8 mouse cellular contexts compared by ENCODE assay signal in genomic region chr10:59220824-59221472, GRCm38 (mm10). TPM values are rescaled to one million over a fixed set of nuclear protein-coding genes. Genes with fewer than 3 reads are reported as not detected.
DNase-seq lines count a peak whose midpoint lies in the region; ATAC-seq and TF ChIP-seq lines count a peak whose summit lies in the region.

No protein-coding gene starts in this region.

- intact Hi-C loops in heart, postnatal 10 days (cut with DNase I) = loop anchor here (5.0 kb wide), 3 partner anchors 44 to 71 kb away; no protein-coding TSS in a partner anchor

- H3K9me3 ChIP-seq in heart, embryonic 14.5 days (ENCODE audit: control insufficient read depth, low read length) = no peaks in the 10 kb centered on the region
- H3K9me3 ChIP-seq in G1E (replicated peaks) = 0 out of 2 replicates have a peak, but pooled peaks cover 3% of the 10 kb centered on the region
- no peaks in the 10 kb centered on the region for H3K9me3 ChIP-seq in forebrain, embryonic 13.5 days (replicated peaks)
- H3K9me3 ChIP-seq in liver, embryonic 14.5 days (ENCODE audit: control insufficient read depth, low read length) = no peaks in the 10 kb centered on the region

- no peaks in the 10 kb centered on the region for H3K27me3 ChIP-seq in heart, embryonic 14.5 days (ENCODE audit: control insufficient read depth, insufficient read depth, low read length)
- H3K27me3 ChIP-seq in G1E (ENCODE audit: insufficient read depth, low read length) = no peaks in the 10 kb centered on the region
- H3K27me3 ChIP-seq in forebrain, embryonic 13.5 days = no peaks in the 10 kb centered on the region
- H3K27me3 ChIP-seq in liver, embryonic 14.5 days (ENCODE audit: control insufficient read depth, insufficient read depth, low read length) = peaks cover 43% of the 10 kb centered on the region

- H3K27ac ChIP-seq in heart, embryonic 14.5 days (replicated peaks in 1 of 2; ENCODE audit: control insufficient read depth in 1 of 2, insufficient read depth in 1 of 2, low read depth in 2 of 2, low read length in 2 of 2) = peak overlapping the region; percentile 84 to 92
- H3K27ac ChIP-seq in forebrain, embryonic 13.5 days = peak overlapping the region; percentile 93
- no peak overlapping the region for H3K27ac ChIP-seq in liver, embryonic 14.5 days

- under 1% methylated on average over 39 of the region's 39 CpGs for WGBS in heart, embryonic 14.5 days
- 1% methylated on average over 38 of the region's 39 CpGs for WGBS in forebrain, embryonic 13.5 days
- 1% methylated on average over 39 of the region's 39 CpGs for WGBS in liver, embryonic 14.5 days (ENCODE audit: insufficient replicate concordance)

- no peak for ATAC-seq in heart, embryonic 14.5 days (ENCODE audit: insufficient number of reproducible peaks, insufficient read depth, low FRiP score, low read depth)
- no peak; the same call in 1 of the 2 replicates for ATAC-seq in G1E (ENCODE audit: extremely low read depth, insufficient number of reproducible peaks, low FRiP score, poor library complexity, severe bottlenecking)
- ATAC-seq in forebrain, embryonic 13.5 days = no peak; the same call in 1 of the 2 replicates
- ATAC-seq in liver, embryonic 14.5 days (ENCODE audit: insufficient read depth) = peak; percentile 42; the same call in 1 of the 2 replicates
- no peak for ATAC-seq in megakaryocyte-erythroid progenitor cell, adult 5-6 weeks (replicated peaks; ENCODE audit: low FRiP score, low TSS enrichment, poor library complexity, severe bottlenecking)

- H3K36me3 ChIP-seq in heart, embryonic 14.5 days (ENCODE audit: control insufficient read depth, insufficient read depth, low read length) = no peaks in the 10 kb centered on the region
- H3K36me3 ChIP-seq in G1E (replicated peaks) = peaks cover 8% of the 10 kb centered on the region
- H3K36me3 ChIP-seq in forebrain, embryonic 13.5 days (ENCODE audit: poor library complexity, severe bottlenecking) = no peaks in the 10 kb centered on the region
- H3K36me3 ChIP-seq in liver, embryonic 14.5 days (replicated peaks; ENCODE audit: control insufficient read depth, insufficient read depth, low read depth) = no peaks in the 10 kb centered on the region

- peak overlapping the region; percentile 83 to 84 for H3K4me3 ChIP-seq in heart, embryonic 14.5 days (ENCODE audit: control insufficient read depth in 1 of 2, insufficient read depth in 1 of 2, low read depth in 1 of 2, low read length in 2 of 2)
- H3K4me3 ChIP-seq in G1E (ENCODE audit: low read depth, low read length) = peak overlapping the region; percentile 74
- peak overlapping the region; percentile 58 for H3K4me3 ChIP-seq in forebrain, embryonic 13.5 days
- H3K4me3 ChIP-seq in liver, embryonic 14.5 days (ENCODE audit: insufficient read depth in 1 of 2, low read depth in 2 of 2, low read length in 2 of 2) = peak overlapping the region; percentile 62 to 64

- peak overlapping the region; percentile 98 for H3K4me2 ChIP-seq in heart, embryonic 14.5 days (ENCODE audit: low read length)
- peak overlapping the region; percentile 100 for H3K4me2 ChIP-seq in forebrain, embryonic 13.5 days
- H3K4me2 ChIP-seq in liver, embryonic 14.5 days (ENCODE audit: low read depth) = peak overlapping the region; percentile 80

- TF ChIP-seq EP300 in liver, embryonic 14.5 days (IDR thresholded peaks at IDR 0.05; ENCODE audit: low read depth) = no peak

- H3K9ac ChIP-seq in heart, embryonic 14.5 days (ENCODE audit: low read length) = peak overlapping the region; percentile 93
- H3K9ac ChIP-seq in forebrain, embryonic 13.5 days = peak overlapping the region; percentile 86
- H3K9ac ChIP-seq in liver, embryonic 14.5 days (replicated peaks) = peak overlapping the region; percentile 52

- H3K4me1 ChIP-seq in heart, embryonic 14.5 days (ENCODE audit: control insufficient read depth in 2 of 2, insufficient read depth in 2 of 2, low read length in 2 of 2) = peaks cover 8 to 18% of the 10 kb centered on the region in 2 experiments; a peak in 2 of 4 replicates
- H3K4me1 ChIP-seq in G1E (ENCODE audit: insufficient read depth, low read depth, low read length) = peaks cover 11% of the 10 kb centered on the region
- peaks cover 30% of the 10 kb centered on the region for H3K4me1 ChIP-seq in forebrain, embryonic 13.5 days
- no peaks in the 10 kb centered on the region; a peak in 1 of 4 replicates for H3K4me1 ChIP-seq in liver, embryonic 14.5 days (replicated peaks; ENCODE audit: control insufficient read depth in 2 of 2, insufficient read depth in 2 of 2, low read length in 1 of 2)

- DNase-seq in heart, postnatal 10 days = no peak
- no peak for DNase-seq in G1E (ENCODE audit: low spot score)
- DNase-seq in liver, embryonic 14.5 days (ENCODE audit: low read depth in 3 of 3, low spot score in 3 of 3) = no peak
- DNase-seq in T-cell, adult 2 months (ENCODE audit: low spot score) = no peak
- no peak for DNase-seq in cerebellum, adult 11-12 months

- no peak for TF ChIP-seq CTCF in G1E (IDR thresholded peaks at IDR 0.05; ENCODE audit: low read depth, low read length)
- TF ChIP-seq CTCF in liver, embryonic 14.5 days (IDR thresholded peaks at IDR 0.05; ENCODE audit: low read depth) = no peak

RNA-seq across cellular contexts. Expression of gene Sept10, which starts 0.7 kb away (rescaled TPM):
- polyA plus RNA-seq in heart, embryonic 14.5 days (2014; fragmentation: Nextera tagmentation; extraction: Ambion mirVana) = 40.1 and 40.5 TPM in 2 replicates
- total RNA-seq in heart, postnatal 10 days (2021) = 10 to 100 TPM; 35.0 to 39.9 TPM
- total RNA-seq in G1E (2014; fragmentation: Nextera tagmentation) = 9.5 and 13.9 TPM in 2 replicates
- total RNA-seq in G1E (2017) = 11.8 and 14.4 TPM in 2 replicates
- 0.75 and 1.1 TPM in 2 replicates for polyA plus RNA-seq in G1E (2012)
- polyA plus RNA-seq in forebrain, embryonic 13.5 days (2015; fragmentation: Nextera tagmentation; extraction: Ambion mirVana) = 33.3 and 34.0 TPM in 2 replicates
- polyA plus RNA-seq in liver, embryonic 14.5 days (2012; rRNA removed) = 5.2 and 8.1 TPM in 2 replicates
- polyA plus RNA-seq in liver, embryonic 14.5 days (2014; fragmentation: Nextera tagmentation; extraction: Ambion mirVana) = 10.2 and 10.9 TPM in 2 replicates
- total RNA-seq in megakaryocyte-erythroid progenitor cell, adult 5-6 weeks (2014; fragmentation: Nextera tagmentation) = 0.37 TPM in 1 of 2 replicates, not detected in the other
- not detected in 2 replicates for total RNA-seq in megakaryocyte-erythroid progenitor cell, adult 5-6 weeks (2017)

RNA-seq across cellular contexts. Expression of gene Sowahc, which starts 0.8 kb away (rescaled TPM):
- 2.0 and 2.5 TPM in 2 replicates for polyA plus RNA-seq in heart, embryonic 14.5 days (2014; fragmentation: Nextera tagmentation; extraction: Ambion mirVana)
- 1 to 10 TPM; 1.7 to 3.0 TPM for total RNA-seq in heart, postnatal 10 days (2021)
- total RNA-seq in G1E (2014; fragmentation: Nextera tagmentation) (1.5 and 1.8 TPM in 2 replicates), G1E (2017) (1.7 and 2.1 TPM in 2 replicates)
- polyA plus RNA-seq in G1E (2012) = 0.24 and 0.36 TPM in 2 replicates
- 12.9 and 15.1 TPM in 2 replicates for polyA plus RNA-seq in forebrain, embryonic 13.5 days (2015; fragmentation: Nextera tagmentation; extraction: Ambion mirVana)
- polyA plus RNA-seq in liver, embryonic 14.5 days (2012; rRNA removed) = 0.73 and 0.95 TPM in 2 replicates
- 1.1 and 1.4 TPM in 2 replicates for polyA plus RNA-seq in liver, embryonic 14.5 days (2014; fragmentation: Nextera tagmentation; extraction: Ambion mirVana)
- 0.62 TPM in 1 of 2 replicates, not detected in the other for total RNA-seq in megakaryocyte-erythroid progenitor cell, adult 5-6 weeks (2014; fragmentation: Nextera tagmentation)
- total RNA-seq in megakaryocyte-erythroid progenitor cell, adult 5-6 weeks (2017) = 0.15 and 2.1 TPM in 2 replicates
